Mouse (Mus musculus) intestine, embryonic 16.5 days (tissue): ENCODE measurements around the gene Tax1bp1. TPM values are rescaled to one million over a fixed set of nuclear protein-coding genes. Genes with fewer than 3 reads are reported as not detected.

Experiments
- ATAC-seq: fragments of 200-750 bp; cut with Nextera tagmentation; 2 replicates; pipeline ENCODE4 v1.8.0; 2017; ENCODE audit warnings: moderate TSS enrichment, moderate library complexity
- H3K27ac ChIP-seq: fragments of 300-500 bp; sonication (generic); 2 replicates; pipeline ENCODE4 v1.5.1; 2014; ENCODE audit warnings: mild to moderate bottlenecking, low read length
- H3K27me3 ChIP-seq: fragments of 300-500 bp; sonication (generic); replicated peaks from 2 replicates; pipeline ENCODE4 v1.6.1; 2014; ENCODE audit warnings: low read length, control low read depth, mixed read lengths; ENCODE audit not compliant: control insufficient read depth, insufficient read depth
- H3K36me3 ChIP-seq: fragments of 300-500 bp; sonication (generic); 2 replicates; pipeline ENCODE4 v1.6.1; 2014; ENCODE audit warnings: low read length, control low read depth; ENCODE audit not compliant: control insufficient read depth, insufficient read depth
- H3K4me1 ChIP-seq: fragments of 300-500 bp; sonication (generic); 2 replicates; pipeline ENCODE4 v1.6.1; 2014; ENCODE audit warnings: low read length, control low read depth, mixed read lengths; ENCODE audit not compliant: control insufficient read depth, insufficient read depth
- H3K4me2 ChIP-seq: fragments of 300-500 bp; sonication (generic); 2 replicates; pipeline ENCODE4 v1.6.1; 2014; ENCODE audit warnings: low read depth, low read length, control low read depth
- H3K4me3 ChIP-seq: fragments of 300-500 bp; sonication (generic); 2 replicates; pipeline ENCODE4 v1.5.1; 2014; ENCODE audit warnings: mild to moderate bottlenecking, low read length
- H3K9ac ChIP-seq: fragments of 300-500 bp; sonication (generic); 2 replicates; pipeline ENCODE4 v1.6.1; 2014; ENCODE audit warnings: low read depth, low read length
- H3K9me3 ChIP-seq: fragments of 300-500 bp; sonication (generic); 2 replicates; pipeline ENCODE4 v1.6.1; 2016; ENCODE audit warnings: low read length, control low read depth; ENCODE audit not compliant: control insufficient read depth
- WGBS: fragments of 180-500 bp; shearing (Covaris S2); extraction: QIAGEN DNeasy Blood & Tissue Kit; methylation state at CpG from one replicate; pipeline ENCODE4 v1.1.7; 2014; 5-methylcytosine and 5-hydroxymethylcytosine counted together
- polyA plus RNA-seq: library from polyadenylated mRNA; unstranded; fragments of >200 nt; fragmentation: Nextera tagmentation; extraction: Ambion mirVana; gene quantifications from 2 replicates; pipeline ENCODE4 v1.2.1, GENCODE M21; 2015

The Tax1bp1 gene
- polyA plus RNA-seq, 1 experiment from 2014 or later: 168 TPM

GRCm38 (mm10) chr6:52679565-52679964 lies 34.0 kb upstream of the Tax1bp1 start:
- whole genome bisulfite sequencing: 63% methylated on average over 9 of the region's 9 CpGs
- Histone ChIP-seq H3K4me2 (no peak overlapping the region), H3K9ac (no peak overlapping the region), H3K4me3 (no peak overlapping the region), H3K9me3 (no peaks in the 10 kb centered on the region), H3K27ac (peak overlapping the region; percentile 86), H3K4me1 (peaks cover 21% of the 10 kb centered on the region; the same call in 1 of the 2 replicates), H3K36me3 (no peaks in the 10 kb centered on the region), H3K27me3 (no peaks in the 10 kb centered on the region)
- no peak for ATAC-seq

- Histone ChIP-seq H3K4me2 (no peak overlapping the region), H3K27ac (peak overlapping the region; percentile 86), H3K4me1 (peaks cover 18% of the 10 kb centered on the region; the same call in 1 of the 2 replicates), H3K27me3 (no peaks in the 10 kb centered on the region), H3K9me3 (no peaks in the 10 kb centered on the region), H3K4me3 (no peak overlapping the region), H3K36me3 (no peaks in the 10 kb centered on the region), H3K9ac (no peak overlapping the region)
- ATAC-seq: peak; percentile 36
- 35% methylated on average over 8 of the region's 8 CpGs for WGBS
These were observed 33.0 kb upstream of the Tax1bp1 start for GRCm38 (mm10) chr6:52680458-52681032.

DNA sequence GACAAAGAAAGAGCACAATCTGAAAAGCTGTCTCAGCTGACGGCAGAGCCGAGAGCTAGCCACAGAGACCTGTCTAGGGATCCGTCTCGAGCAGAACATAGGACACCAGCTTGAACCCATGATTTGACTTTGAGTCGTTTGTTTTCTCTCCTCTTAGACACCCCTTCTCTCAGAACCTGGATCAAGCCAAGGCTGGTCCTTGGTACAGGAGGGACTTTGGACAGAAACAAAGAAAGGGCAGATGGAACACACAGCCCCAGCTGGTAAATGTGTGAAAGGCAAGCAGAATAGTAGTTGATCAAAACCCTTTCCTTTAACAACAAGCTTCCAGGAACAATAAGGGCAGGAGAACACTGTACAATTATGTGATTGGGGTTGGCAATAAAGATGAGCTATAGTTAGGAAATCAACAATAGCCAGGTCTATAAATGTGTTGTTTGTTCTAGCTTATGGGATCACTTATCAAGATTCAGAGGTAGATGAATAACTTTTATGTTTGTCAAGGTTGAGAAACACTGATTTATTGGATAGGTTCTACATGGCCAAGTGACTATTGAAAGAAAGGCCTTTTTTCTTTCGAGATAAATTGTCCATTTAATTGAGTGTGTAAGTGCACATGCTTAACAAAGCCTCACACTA lies 31.6 kb upstream of the Tax1bp1 start:
- Histone ChIP-seq H3K27ac (peak overlapping the region; percentile 86), H3K27me3 (no peaks in the 10 kb centered on the region), H3K4me3 (no peak overlapping the region), H3K4me2 (0 out of 2 replicates have a peak overlapping the region, but pooled peaks have one; percentile 1), H3K36me3 (no peaks in the 10 kb centered on the region), H3K4me1 (peaks cover 14% of the 10 kb centered on the region; the same call in 1 of the 2 replicates), H3K9ac (no peak overlapping the region), H3K9me3 (no peaks in the 10 kb centered on the region)
- peak; percentile 87 for ATAC-seq
- WGBS: 55% methylated on average over 6 of the region's 6 CpGs

- H3K4me2 ChIP-seq: no peak overlapping the region
- H3K27ac ChIP-seq: peak overlapping the region; percentile 74
- H3K27me3 ChIP-seq: no peaks in the 10 kb centered on the region
- H3K9me3 ChIP-seq: no peaks in the 10 kb centered on the region
- H3K36me3 ChIP-seq: no peaks in the 10 kb centered on the region
- peaks cover 14% of the 10 kb centered on the region; the same call in 1 of the 2 replicates for H3K4me1 ChIP-seq
- H3K9ac ChIP-seq: no peak overlapping the region
- 69% methylated on average over 3 of the region's 3 CpGs for WGBS
- peak; percentile 31 for ATAC-seq
- no peak overlapping the region for H3K4me3 ChIP-seq
These were observed 30.9 kb upstream of the Tax1bp1 start for GRCm38 (mm10) chr6:52682607-52683006.

DNA sequence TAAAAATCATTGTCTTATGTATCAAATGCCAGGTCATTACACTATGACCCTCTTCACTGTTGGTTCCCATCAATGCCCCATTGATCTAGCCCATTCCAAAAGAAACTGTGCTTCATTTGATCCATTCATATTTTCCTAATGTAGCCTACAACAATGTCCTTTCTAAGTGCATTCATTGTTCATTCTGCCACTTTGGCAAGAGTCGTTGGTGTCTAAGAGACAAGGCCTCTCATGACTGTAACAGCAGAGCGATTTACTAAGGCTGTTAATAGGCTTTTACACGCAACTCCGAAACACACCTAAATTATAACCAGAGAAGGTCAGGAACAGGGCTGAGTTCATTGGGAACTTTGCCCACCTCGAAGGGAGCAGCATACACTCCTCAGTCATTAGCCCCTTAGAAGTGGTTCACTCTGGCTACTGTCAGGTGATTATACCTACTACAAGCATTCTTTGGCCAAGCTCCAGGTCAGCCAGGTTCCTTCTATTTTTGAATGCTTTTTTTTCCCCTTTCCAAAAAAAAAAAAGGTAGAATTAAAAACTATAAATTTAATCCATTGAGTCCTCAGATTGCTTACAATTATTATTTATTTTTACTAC lies 26.5 kb upstream of the Tax1bp1 start:
- H3K9ac ChIP-seq: no peak overlapping the region
- H3K27me3 ChIP-seq: no peaks in the 10 kb centered on the region
- no peak for ATAC-seq
- no peaks in the 10 kb centered on the region for H3K36me3 ChIP-seq
- no peak overlapping the region for H3K4me3 ChIP-seq
- no peak overlapping the region for H3K4me2 ChIP-seq
- WGBS: 68% methylated on average over 5 of the region's 5 CpGs
- H3K27ac ChIP-seq: peak overlapping the region; percentile 16; the same call in 1 of the 2 replicates
- H3K4me1 ChIP-seq: peaks cover 3% of the 10 kb centered on the region; the same call in 1 of the 2 replicates
- H3K9me3 ChIP-seq: no peaks in the 10 kb centered on the region

- H3K4me1 ChIP-seq: no peaks in the 10 kb centered on the region
- no peak overlapping the region for H3K4me2 ChIP-seq
- no peak for ATAC-seq
These were observed 23.2 kb upstream of the Tax1bp1 start for GRCm38 (mm10) chr6:52690365-52690764.

GRCm38 (mm10) chr6:52691800-52692199 lies 21.7 kb upstream of the Tax1bp1 start:
- no peaks in the 10 kb centered on the region for H3K27me3 ChIP-seq
- WGBS: 84% methylated on average over 4 of the region's 5 CpGs
- no peak overlapping the region for H3K27ac ChIP-seq
- H3K9ac ChIP-seq: no peak overlapping the region
- no peak overlapping the region for H3K4me2 ChIP-seq
- no peaks in the 10 kb centered on the region for H3K9me3 ChIP-seq
- ATAC-seq: no peak
- H3K4me3 ChIP-seq: no peak overlapping the region
- H3K4me1 ChIP-seq: no peaks in the 10 kb centered on the region
- no peaks in the 10 kb centered on the region for H3K36me3 ChIP-seq

More at GRCm38 (mm10) chr6:52690365-52690764, 23.2 kb upstream of the Tax1bp1 start:
- Histone ChIP-seq H3K27me3 (no peaks in the 10 kb centered on the region), H3K9ac (no peak overlapping the region), H3K4me3 (no peak overlapping the region), H3K9me3 (no peaks in the 10 kb centered on the region), H3K27ac (no peak overlapping the region), H3K36me3 (no peaks in the 10 kb centered on the region)
- 71% methylated on average over 3 of the region's 3 CpGs for WGBS

DNA sequence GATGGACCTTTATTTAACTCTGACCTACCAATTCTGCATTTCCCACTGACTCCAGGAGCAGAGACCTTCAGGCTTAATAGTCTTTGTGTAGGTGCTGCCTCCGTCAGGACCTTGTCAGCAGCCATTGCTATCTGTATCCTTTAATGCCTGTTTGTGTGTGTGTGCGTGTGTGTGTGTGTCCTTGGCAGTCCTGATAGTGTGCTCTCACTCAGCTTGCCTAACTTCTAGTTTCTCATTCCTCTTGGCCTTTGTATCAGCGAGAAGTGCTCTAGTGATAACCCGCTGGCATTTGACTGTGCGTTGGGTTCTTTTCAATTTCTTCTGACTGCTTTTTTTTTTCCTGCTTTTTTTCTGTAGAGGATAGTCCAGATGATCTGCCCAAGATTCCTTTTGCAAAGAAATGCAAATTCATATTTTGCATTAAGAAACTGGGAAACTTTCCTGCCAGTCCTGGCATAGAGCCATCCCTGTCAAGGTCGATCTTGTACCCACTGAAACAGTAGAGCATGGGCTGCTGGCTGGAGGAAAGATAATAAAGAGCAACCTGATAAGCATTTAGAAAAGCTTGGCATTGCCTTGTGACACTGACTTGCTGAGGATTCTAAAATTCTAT lies 21.0 kb upstream of the Tax1bp1 start:
- no peaks in the 10 kb centered on the region for H3K4me1 ChIP-seq
- no peak for ATAC-seq
- H3K36me3 ChIP-seq: no peaks in the 10 kb centered on the region
- no peak overlapping the region for H3K4me2 ChIP-seq
- H3K9me3 ChIP-seq: no peaks in the 10 kb centered on the region
- H3K27me3 ChIP-seq: no peaks in the 10 kb centered on the region
- H3K27ac ChIP-seq: no peak overlapping the region
- H3K4me3 ChIP-seq: no peak overlapping the region
- WGBS: 79% methylated on average over 6 of the region's 6 CpGs
- H3K9ac ChIP-seq: no peak overlapping the region

DNA sequence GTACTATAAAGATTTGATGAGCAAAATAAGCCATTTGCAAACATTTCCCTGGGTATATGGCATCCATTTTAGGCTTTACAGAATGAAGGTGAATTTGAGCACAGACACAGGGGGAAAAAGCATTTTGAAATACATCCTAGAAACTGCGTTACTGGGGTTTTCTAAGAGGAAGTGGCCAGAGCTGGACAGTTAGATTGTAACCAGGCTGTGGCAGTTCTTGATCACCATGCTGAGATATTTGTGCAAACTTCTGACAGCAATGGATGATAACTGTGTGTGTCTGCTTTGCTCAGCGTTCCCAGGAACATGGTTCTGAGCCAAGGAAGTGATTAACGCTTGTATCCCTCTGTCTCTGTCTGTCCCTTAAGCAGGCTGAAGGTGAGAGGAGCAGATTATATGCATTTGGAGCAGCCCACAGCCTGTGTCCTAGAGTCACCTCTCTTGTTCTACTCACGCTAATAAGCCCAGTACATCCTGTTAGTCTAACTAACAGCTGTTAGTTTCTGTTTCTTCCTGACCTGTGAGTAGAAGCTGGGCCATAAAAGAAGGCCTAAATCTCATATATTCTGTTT lies 15.5 kb upstream of the Tax1bp1 start:
- no peak for ATAC-seq
- WGBS: 42% methylated on average over 4 of the region's 4 CpGs

More for the DNA sequence above, 15.5 kb upstream of the Tax1bp1 start:
- Histone ChIP-seq H3K27ac (no peak overlapping the region), H3K4me3 (no peak overlapping the region), H3K9ac (no peak overlapping the region), H3K27me3 (no peaks in the 10 kb centered on the region), H3K9me3 (no peaks in the 10 kb centered on the region), H3K4me2 (no peak overlapping the region), H3K36me3 (no peaks in the 10 kb centered on the region), H3K4me1 (peaks cover 4% of the 10 kb centered on the region; the same call in 1 of the 2 replicates)
